Mouse (Mus musculus): ENCODE results near the gene Sapcd2. TPM values are rescaled to one million over a fixed set of nuclear protein-coding genes. Genes with fewer than 3 reads are reported as not detected.

Gene Sapcd2
- polyA plus RNA-seq, 1 experiment, result 6.7 TPM

DNA sequence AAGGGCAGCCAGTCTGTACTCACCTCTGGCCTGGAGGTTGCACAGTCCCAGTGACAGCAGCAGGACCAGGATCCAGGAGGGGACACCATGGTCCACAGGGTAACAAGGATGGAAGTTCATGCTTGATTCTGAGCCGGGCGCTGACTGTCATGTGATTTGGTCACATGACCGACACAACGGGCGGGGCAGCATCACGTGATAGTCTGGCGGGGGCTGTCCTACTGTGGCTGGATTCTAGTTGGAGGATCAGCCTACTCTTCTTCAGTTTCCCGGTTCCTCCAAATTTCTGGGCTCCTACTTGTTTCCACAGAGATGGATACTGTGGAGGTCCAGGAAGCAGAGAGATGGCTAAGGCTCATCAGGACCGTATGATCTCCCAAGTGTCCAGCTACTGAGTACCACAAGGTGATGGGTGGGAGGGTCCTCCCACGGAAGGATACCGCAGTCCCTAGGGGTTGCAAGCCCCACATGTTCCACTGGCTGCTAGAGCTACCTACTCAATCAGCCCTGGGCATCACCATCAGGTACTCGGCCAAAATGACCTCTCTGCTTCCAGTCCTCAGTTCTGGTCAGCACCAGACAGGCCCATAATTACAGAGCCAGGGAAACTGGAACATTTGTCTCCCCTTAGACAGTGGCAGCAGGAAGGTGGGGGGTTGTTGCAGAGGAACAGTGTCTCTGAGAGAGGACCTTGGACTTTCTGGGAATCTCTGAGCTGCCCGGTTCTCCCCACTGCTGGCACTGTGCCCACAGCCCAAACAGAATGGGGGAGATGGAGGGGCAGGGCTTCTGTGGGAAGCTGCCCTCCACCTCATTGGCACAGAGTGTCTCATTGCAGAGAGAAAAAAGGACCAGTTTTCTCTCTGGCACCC is 15.7 kb upstream of the Sapcd2 start, which contains the start of gene Dpp7:
Gene Dpp7 (minus strand): TSS at position 152 of the 872 bp plus-strand sequence.
- Histone ChIP-seq H3K4me1 (ENCODE audit: control insufficient read depth, insufficient read depth, insufficient read length) (peaks cover 15% of the 10 kb centered on the region; the same call in 1 of the 2 replicates), H3K4me3 (ENCODE audit: extremely low read depth, insufficient read depth, insufficient read length) (peak within 1 kb of the TSS; percentile 66), H3K36me3 (ENCODE audit: control insufficient read depth, insufficient read depth, low read length) (peaks cover 3% of the 10 kb centered on the region), H3K27ac (ENCODE audit: insufficient read depth, low read length) (no peak within 1 kb of the TSS), H3K27me3 (ENCODE audit: control insufficient read depth, insufficient read depth, low read length) (no peaks in the 10 kb centered on the region)
- 8% methylated on average over 13 of the region's 13 CpGs for WGBS
- TF ChIP-seq CTCF (IDR thresholded peaks at IDR 0.05; ENCODE audit: extremely low read depth, insufficient read depth, insufficient read length, insufficient replicate concordance) (no peak), POLR2A (IDR thresholded peaks at IDR 0.05; ENCODE audit: low read depth, low read length) (no peak)
- DNase-seq (ENCODE audit: low read depth in 1 of 2, low spot score in 2 of 2), result peak; percentile 64 to 78

DNA sequence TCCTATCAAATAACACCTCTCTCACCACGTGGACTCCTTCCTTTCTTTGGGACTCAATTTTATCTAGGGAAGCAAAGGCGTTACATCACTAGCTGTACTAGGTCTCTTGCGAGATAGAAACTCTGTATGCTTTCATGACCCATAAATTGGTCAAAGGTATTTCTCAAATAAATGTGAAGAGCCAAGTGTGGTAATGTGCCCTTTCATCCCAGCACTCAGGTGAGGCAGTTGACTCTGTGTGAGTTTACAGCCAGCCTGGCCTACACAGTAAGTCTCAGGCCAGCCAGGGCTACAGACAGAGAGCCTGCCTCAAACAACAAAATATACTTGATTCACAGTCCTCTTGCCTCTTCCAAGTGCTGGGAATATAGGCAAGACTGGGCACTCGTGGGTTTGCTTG is 12.3 kb upstream of the Sapcd2 start:
- Histone ChIP-seq H3K4me3 (ENCODE audit: extremely low read depth, insufficient read depth, insufficient read length) (no peak overlapping the region), H3K27ac (ENCODE audit: insufficient read depth, low read length) (no peak overlapping the region), H3K27me3 (ENCODE audit: control insufficient read depth, insufficient read depth, low read length) (no peaks in the 10 kb centered on the region), H3K4me1 (ENCODE audit: control insufficient read depth, insufficient read depth, insufficient read length) (peaks cover 19% of the 10 kb centered on the region; the same call in 1 of the 2 replicates), H3K36me3 (ENCODE audit: control insufficient read depth, insufficient read depth, low read length) (peaks cover 10% of the 10 kb centered on the region)
- 81% methylated on average over 4 of the region's 4 CpGs for WGBS
- DNase-seq (ENCODE audit: low read depth in 1 of 2, low spot score in 2 of 2), result no peak
- no peak for TF ChIP-seq POLR2A (IDR thresholded peaks at IDR 0.05; ENCODE audit: low read depth, low read length)
- TF ChIP-seq CTCF (IDR thresholded peaks at IDR 0.05; ENCODE audit: extremely low read depth, insufficient read depth, insufficient read length, insufficient replicate concordance), result no peak

GRCm38 (mm10) chr2:25363478-25364178 is 8.5 kb upstream of the Sapcd2 start:
- no peak overlapping the region for H3K27ac ChIP-seq (ENCODE audit: insufficient read depth, low read length)
- no peak overlapping the region for H3K4me3 ChIP-seq (ENCODE audit: extremely low read depth, insufficient read depth, insufficient read length)
- peaks cover 5% of the 10 kb centered on the region for H3K4me1 ChIP-seq (ENCODE audit: control insufficient read depth, insufficient read depth, insufficient read length)
- H3K27me3 ChIP-seq (ENCODE audit: control insufficient read depth, insufficient read depth, low read length), result no peaks in the 10 kb centered on the region
- TF ChIP-seq CTCF (IDR thresholded peaks at IDR 0.05; ENCODE audit: extremely low read depth, insufficient read depth, insufficient read length, insufficient replicate concordance), result no peak
- TF ChIP-seq POLR2A (IDR thresholded peaks at IDR 0.05; ENCODE audit: low read depth, low read length), result no peak
- DNase-seq (ENCODE audit: low read depth in 1 of 2, low spot score in 2 of 2), result no peak
- H3K36me3 ChIP-seq (ENCODE audit: control insufficient read depth, insufficient read depth, low read length), result peaks cover 10% of the 10 kb centered on the region
- 84% methylated on average over 13 of the region's 13 CpGs for WGBS

DNA sequence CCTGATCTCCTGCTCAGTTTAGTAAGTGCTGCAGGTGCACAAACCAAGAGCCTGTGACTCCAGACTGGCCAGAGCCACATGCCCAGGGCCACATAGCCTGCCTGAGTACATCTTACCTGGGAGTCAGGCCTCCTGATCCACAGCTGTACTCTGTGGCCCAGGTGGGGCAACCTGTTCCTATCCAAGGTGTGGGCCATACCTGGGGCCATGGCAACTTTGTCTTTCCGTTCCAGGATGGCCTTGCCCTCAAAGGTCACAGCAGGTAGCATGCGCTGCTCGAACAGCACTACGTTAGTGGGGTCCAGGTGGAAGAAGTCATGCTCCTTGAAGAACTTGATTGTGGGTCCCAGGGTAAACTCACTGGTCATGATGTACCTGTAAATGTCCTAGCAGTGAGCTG is 7.8 kb upstream of the Sapcd2 start:
- no peak for DNase-seq (ENCODE audit: low read depth in 1 of 2, low spot score in 2 of 2)

DNA sequence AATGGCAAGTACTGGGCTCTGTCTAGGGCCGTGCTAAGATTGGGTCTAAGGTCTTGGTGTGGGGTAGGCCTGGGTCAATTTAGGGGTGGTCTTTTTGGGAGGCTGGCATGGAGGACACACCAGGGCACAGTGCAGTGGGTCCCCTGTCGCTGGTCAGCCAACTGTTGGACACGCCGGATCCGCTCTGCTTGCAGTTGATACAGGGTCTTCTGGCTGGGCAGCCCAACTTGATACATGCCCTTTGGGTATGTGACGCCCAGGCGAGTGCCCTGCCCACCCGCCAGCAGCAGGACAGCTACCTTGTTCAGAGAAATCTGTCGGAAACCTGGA is 7.4 kb upstream of the Sapcd2 start:
- TF ChIP-seq POLR2A (IDR thresholded peaks at IDR 0.05; ENCODE audit: low read depth, low read length) (no peak), CTCF (IDR thresholded peaks at IDR 0.05; ENCODE audit: extremely low read depth, insufficient read depth, insufficient read length, insufficient replicate concordance) (no peak)

More for the DNA sequence above, 7.8 kb upstream of the Sapcd2 start:
- Histone ChIP-seq H3K36me3 (ENCODE audit: control insufficient read depth, insufficient read depth, low read length) (peaks cover 10% of the 10 kb centered on the region), H3K27ac (ENCODE audit: insufficient read depth, low read length) (no peak overlapping the region), H3K27me3 (ENCODE audit: control insufficient read depth, insufficient read depth, low read length) (no peaks in the 10 kb centered on the region), H3K4me3 (ENCODE audit: extremely low read depth, insufficient read depth, insufficient read length) (0 out of 2 replicates have a peak overlapping the region, but pooled peaks have one; percentile 83), H3K4me1 (ENCODE audit: control insufficient read depth, insufficient read depth, insufficient read length) (peaks cover 5% of the 10 kb centered on the region)
- no peak for TF ChIP-seq CTCF (IDR thresholded peaks at IDR 0.05; ENCODE audit: extremely low read depth, insufficient read depth, insufficient read length, insufficient replicate concordance)
- no peak for TF ChIP-seq POLR2A (IDR thresholded peaks at IDR 0.05; ENCODE audit: low read depth, low read length)
- WGBS, result 97% methylated on average over 4 of the region's 4 CpGs

DNA sequence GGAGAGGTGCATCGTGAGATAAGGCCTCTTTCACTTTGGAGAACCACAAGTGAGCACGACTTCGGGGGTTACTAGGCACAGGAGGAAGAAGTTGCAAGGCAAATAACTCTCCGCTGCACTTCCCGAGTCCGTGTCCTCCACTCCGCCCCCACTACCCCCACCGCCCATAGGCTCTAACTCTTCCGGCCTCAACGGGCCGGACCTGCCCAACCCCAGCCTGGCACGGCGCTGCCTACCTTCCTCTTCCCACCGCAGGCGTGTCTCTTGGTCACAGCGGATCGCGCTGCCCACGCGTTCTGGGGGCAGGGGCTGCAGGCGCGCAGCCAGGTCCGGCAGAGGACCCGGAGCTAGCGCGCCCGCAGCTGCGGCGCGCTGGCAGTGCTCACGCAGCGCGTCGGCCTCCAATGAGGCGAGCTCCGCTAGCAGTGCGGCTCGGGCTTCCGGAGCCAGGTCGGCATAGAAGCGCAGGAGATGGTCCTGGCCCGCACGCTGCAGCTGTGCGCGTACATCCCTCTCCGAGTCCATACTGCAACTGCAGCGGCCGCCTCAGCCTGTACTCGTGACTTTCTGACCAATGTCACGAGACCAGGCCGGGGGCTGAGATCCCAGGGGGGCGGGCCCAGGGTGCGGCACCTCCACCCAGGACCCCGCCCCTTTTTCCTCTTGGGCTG is 6.9 kb upstream of the Sapcd2 start, which contains the start of gene Uap1l1:
Gene Uap1l1 (minus strand): TSS at position 592 of the 671 bp plus-strand sequence.
- peak; percentile 37 to 71 for DNase-seq (ENCODE audit: low read depth in 1 of 2, low spot score in 2 of 2)
- peak within 1 kb of the TSS; percentile 87 for H3K27ac ChIP-seq (ENCODE audit: insufficient read depth, low read length)
- peak within 1 kb of the TSS; percentile 83 for H3K4me3 ChIP-seq (ENCODE audit: extremely low read depth, insufficient read depth, insufficient read length)
- H3K36me3 ChIP-seq (ENCODE audit: control insufficient read depth, insufficient read depth, low read length), result peaks cover 10% of the 10 kb centered on the region
- TF ChIP-seq POLR2A (IDR thresholded peaks at IDR 0.05; ENCODE audit: low read depth, low read length) (peak; percentile 47; the same call in 1 of the 2 replicates), CTCF (IDR thresholded peaks at IDR 0.05; ENCODE audit: extremely low read depth, insufficient read depth, insufficient read length, insufficient replicate concordance) (no peak)
- no peaks in the 10 kb centered on the region for H3K27me3 ChIP-seq (ENCODE audit: control insufficient read depth, insufficient read depth, low read length)
- under 1% methylated on average over 53 of the region's 54 CpGs for WGBS
- H3K4me1 ChIP-seq (ENCODE audit: control insufficient read depth, insufficient read depth, insufficient read length), result peaks cover 5% of the 10 kb centered on the region

More for the DNA sequence above, 7.4 kb upstream of the Sapcd2 start:
- Histone ChIP-seq H3K27ac (ENCODE audit: insufficient read depth, low read length) (peak overlapping the region; percentile 87; the same call in 1 of the 2 replicates), H3K4me1 (ENCODE audit: control insufficient read depth, insufficient read depth, insufficient read length) (peaks cover 5% of the 10 kb centered on the region), H3K27me3 (ENCODE audit: control insufficient read depth, insufficient read depth, low read length) (no peaks in the 10 kb centered on the region), H3K4me3 (ENCODE audit: extremely low read depth, insufficient read depth, insufficient read length) (peak overlapping the region; percentile 83), H3K36me3 (ENCODE audit: control insufficient read depth, insufficient read depth, low read length) (peaks cover 10% of the 10 kb centered on the region)
- DNase-seq (ENCODE audit: low read depth in 1 of 2, low spot score in 2 of 2), result no peak
- WGBS, result 43% methylated on average over 9 of the region's 9 CpGs

Measured in spleen, adult 2 months (tissue).